Mouse (Mus musculus) ES-E14 (cell line): ENCODE results near the gene Bbs12.

Experiments
- HCFC1 ChIP-seq: IDR thresholded peaks from 2 replicates; pipeline ENCODE4 v1.6.1; 2012; ENCODE audit warnings: low read length, inconsistent platforms, borderline replicate concordance; ENCODE audit not compliant: insufficient read depth
- MAFK ChIP-seq: IDR thresholded peaks from 2 replicates; pipeline ENCODE4 v1.6.1; 2014; ENCODE audit warnings: mild to moderate bottlenecking, low read depth, low read length, inconsistent platforms; ENCODE audit not compliant: insufficient read depth
- ZC3H11A ChIP-seq: IDR thresholded peaks from 2 replicates; pipeline ENCODE4 v1.6.1; 2012; ENCODE audit warnings: low read depth, mild to moderate bottlenecking, inconsistent platforms, low read length, borderline replicate concordance
- ZNF384 ChIP-seq: IDR thresholded peaks from 2 replicates; pipeline ENCODE4 v1.6.1; 2012; ENCODE audit warnings: low read depth, low read length, inconsistent platforms

- TF ChIP-seq HCFC1 (no peak), MAFK (no peak), ZNF384 (no peak), ZC3H11A (no peak)
These were observed 37.7 kb upstream of the Bbs12 start for GRCm38 (mm10) chr3:37274661-37275060.
